Mouse (Mus musculus): ENCODE results near the gene Ppil2. TPM values are rescaled to one million over a fixed set of nuclear protein-coding genes. Genes with fewer than 3 reads are reported as not detected.
A peak's percentile ranks its signal among the peaks of the same experiment; 100 is the strongest.

Gene Ppil2
- polyA plus RNA-seq, 1 experiment: 116 TPM

DNA sequence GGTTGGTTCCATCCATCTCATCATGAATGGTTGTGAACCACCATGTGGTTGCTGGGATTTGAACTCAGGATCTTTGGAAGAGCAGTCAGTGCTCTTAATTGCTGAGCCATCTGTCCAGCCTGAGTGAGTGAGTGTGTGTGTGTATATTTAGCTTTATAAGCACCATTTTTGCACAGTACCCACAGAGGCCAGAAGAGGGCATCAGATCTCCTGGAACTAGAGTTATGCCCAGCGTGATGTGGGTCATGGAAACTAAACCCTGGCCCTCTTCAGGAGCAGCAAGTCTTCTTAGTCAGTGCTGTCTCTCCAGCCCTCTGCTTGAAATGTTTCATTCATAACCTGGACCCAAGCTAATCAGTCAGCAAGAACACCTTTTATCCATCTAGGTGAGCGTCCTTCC lies 34.8 kb downstream of the Ppil2 start:
- Histone ChIP-seq H3K27ac (ENCODE audit: insufficient read depth, low read depth, low read length) (no peak overlapping the region), H3K4me3 (ENCODE audit: insufficient read depth, low read length) (no peak overlapping the region), H3K4me1 (ENCODE audit: control insufficient read depth, insufficient read depth, low read length) (no peaks in the 10 kb centered on the region)
- TF ChIP-seq POLR2A (IDR thresholded peaks at IDR 0.05; ENCODE audit: borderline replicate concordance, low read depth, low read length) (no peak), CTCF (IDR thresholded peaks at IDR 0.05; ENCODE audit: low read depth, low read length) (no peak)

DNA sequence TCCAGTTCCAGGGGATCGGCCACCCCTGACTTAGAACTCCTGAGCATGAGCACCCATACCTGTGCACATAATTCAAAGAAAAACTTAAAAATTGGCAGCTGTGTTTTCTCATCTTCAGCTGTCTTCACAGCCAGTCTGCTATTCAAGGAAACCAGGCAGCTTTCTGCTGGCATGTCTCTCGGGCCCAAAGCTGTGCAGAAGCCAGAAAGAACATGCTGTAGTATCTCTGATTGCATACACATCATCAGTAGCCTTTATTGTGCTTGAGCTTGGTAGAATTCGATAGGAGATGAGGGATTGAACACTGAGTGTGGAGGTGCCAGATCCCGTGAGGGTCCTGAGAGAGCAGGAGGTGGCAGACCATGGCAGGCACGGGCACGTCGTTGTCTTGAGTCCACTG lies 38.1 kb downstream of the Ppil2 start:
- no peak for TF ChIP-seq POLR2A (IDR thresholded peaks at IDR 0.05; ENCODE audit: borderline replicate concordance, low read depth, low read length)
- no peak for TF ChIP-seq CTCF (IDR thresholded peaks at IDR 0.05; ENCODE audit: low read depth, low read length)
- no peaks in the 10 kb centered on the region for H3K4me1 ChIP-seq (ENCODE audit: control insufficient read depth, insufficient read depth, low read length)
- no peak overlapping the region for H3K4me3 ChIP-seq (ENCODE audit: insufficient read depth, low read length)
- no peak overlapping the region for H3K27ac ChIP-seq (ENCODE audit: insufficient read depth, low read depth, low read length)

DNA sequence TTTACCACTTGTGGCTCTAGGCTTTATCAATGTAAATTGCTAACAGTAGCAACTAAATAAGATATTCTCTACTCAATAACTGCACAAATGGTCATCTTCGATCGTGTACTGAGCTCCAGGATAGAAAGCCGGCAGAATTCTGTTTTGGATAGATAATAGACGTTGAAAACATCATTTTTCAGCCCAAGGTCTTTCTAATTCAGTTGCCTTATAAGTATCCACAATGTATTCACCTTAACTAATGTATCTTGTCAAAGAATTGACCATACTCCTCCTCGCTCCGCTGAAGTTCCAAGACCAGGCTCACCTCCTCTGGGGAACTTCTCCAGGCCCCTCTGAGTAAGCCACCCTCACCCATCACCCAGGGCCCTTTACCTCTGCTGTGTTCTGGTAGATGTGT lies 40.3 kb downstream of the Ppil2 start:
- Histone ChIP-seq H3K4me3 (ENCODE audit: insufficient read depth, low read length) (no peak overlapping the region), H3K27ac (ENCODE audit: insufficient read depth, low read depth, low read length) (no peak overlapping the region), H3K4me1 (ENCODE audit: control insufficient read depth, insufficient read depth, low read length) (0 out of 2 replicates have a peak, but pooled peaks cover 2% of the 10 kb centered on the region)
- no peak for TF ChIP-seq POLR2A (IDR thresholded peaks at IDR 0.05; ENCODE audit: borderline replicate concordance, low read depth, low read length)
- no peak for TF ChIP-seq CTCF (IDR thresholded peaks at IDR 0.05; ENCODE audit: low read depth, low read length)

DNA sequence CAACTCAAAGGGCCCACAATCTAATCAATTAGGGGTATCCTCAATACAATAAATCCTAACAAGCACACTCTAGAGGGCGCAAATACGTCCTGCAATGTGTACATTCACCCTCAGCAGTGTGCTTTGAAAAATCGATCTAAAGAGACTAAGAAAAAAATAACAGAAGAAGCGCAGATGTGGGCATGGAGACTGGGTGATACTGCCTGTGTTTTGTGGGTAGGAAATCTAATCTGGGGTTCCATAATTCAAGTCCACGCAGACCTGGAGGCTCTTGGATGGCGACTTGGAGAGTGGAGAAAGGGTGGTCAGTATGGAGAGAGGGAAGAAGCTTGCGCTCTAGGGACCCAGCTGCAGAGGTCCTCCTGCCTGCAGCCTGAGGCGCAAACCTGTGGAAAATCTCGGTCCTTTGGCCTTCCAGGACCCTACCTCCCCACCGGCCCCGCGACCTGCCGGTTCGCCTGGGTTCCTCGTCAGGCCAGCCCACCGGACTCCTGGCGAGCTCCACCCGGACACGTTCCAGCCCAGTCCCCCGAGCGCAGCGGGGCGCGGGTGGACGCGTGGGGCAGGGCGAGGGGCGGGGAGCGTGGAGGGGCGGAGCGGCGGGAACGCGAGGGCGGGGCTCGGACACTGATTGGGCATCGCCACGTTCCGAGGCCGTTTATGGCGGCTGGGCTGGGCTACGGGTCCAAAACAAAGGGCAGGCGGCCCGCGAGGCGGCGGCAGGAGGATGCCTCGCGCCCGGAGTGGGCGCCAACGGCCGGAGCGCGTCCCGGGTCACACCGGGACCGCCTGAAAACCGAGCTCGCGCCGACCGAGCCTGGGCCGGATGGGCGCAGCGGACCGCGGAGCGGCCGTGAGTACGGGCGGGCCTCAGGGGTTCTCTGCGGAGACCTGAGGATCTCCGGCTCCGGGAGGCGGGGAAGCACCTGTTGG lies 41.3 kb downstream of the Ppil2 start, which contains the start of gene Ypel1:
TSS of gene Ypel1 (plus strand) at position 186 of the 933 bp plus-strand sequence.
- Histone ChIP-seq H3K4me3 (ENCODE audit: insufficient read depth, low read length) (peak within 1 kb of the TSS; percentile 82), H3K4me1 (ENCODE audit: control insufficient read depth, insufficient read depth, low read length) (0 out of 2 replicates have a peak, but pooled peaks cover 2% of the 10 kb centered on the region), H3K27ac (ENCODE audit: insufficient read depth, low read depth, low read length) (no peak within 1 kb of the TSS)
- TF ChIP-seq POLR2A (IDR thresholded peaks at IDR 0.05; ENCODE audit: borderline replicate concordance, low read depth, low read length): no peak
- no peak for TF ChIP-seq CTCF (IDR thresholded peaks at IDR 0.05; ENCODE audit: low read depth, low read length)

DNA sequence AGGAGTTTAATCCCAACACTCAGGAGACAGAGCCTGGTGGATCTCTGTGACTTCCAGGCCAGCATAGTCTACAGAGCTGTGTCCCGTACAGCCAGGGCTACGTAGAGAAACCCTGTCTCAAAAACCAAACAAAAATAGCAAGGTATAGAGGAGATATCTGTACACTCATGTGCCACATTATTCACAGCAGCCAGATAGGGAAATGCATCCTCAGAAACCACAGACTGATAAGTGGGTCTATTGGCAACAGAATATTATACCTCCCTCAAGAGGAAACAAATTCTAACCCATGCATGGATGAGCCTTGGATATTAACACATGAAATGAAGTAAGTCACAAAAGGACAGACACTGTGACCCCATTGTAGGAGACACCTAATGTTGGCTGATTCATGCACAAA lies 43.5 kb downstream of the Ppil2 start:
- Histone ChIP-seq H3K27ac (ENCODE audit: insufficient read depth, low read depth, low read length) (no peak overlapping the region), H3K4me1 (ENCODE audit: control insufficient read depth, insufficient read depth, low read length) (0 out of 2 replicates have a peak, but pooled peaks cover 2% of the 10 kb centered on the region), H3K4me3 (ENCODE audit: insufficient read depth, low read length) (no peak overlapping the region)
- no peak for TF ChIP-seq POLR2A (IDR thresholded peaks at IDR 0.05; ENCODE audit: borderline replicate concordance, low read depth, low read length)
- no peak for TF ChIP-seq CTCF (IDR thresholded peaks at IDR 0.05; ENCODE audit: low read depth, low read length)

DNA sequence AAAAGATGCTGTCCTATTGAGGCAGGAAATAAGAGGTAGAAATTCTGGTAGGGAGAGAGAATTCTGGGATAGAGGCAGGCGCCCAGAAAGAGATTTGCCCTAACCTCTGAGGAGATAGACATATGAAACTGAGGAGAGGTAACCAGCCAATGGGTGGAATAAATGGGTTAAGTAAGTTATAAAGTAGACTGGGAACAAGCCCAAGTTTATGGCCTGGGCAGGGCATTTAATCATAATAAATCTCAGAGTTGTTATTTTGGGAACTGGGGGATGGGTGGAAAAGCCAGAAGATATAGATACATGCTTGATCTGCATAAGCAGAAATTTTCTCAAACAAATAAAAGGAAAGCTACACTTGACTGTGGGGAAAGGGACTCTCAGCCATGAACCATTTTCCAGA lies 48.7 kb downstream of the Ppil2 start:
- no peak for TF ChIP-seq POLR2A (IDR thresholded peaks at IDR 0.05; ENCODE audit: borderline replicate concordance, low read depth, low read length)
- TF ChIP-seq CTCF (IDR thresholded peaks at IDR 0.05; ENCODE audit: low read depth, low read length): no peak
- Histone ChIP-seq H3K4me3 (ENCODE audit: insufficient read depth, low read length) (no peak overlapping the region), H3K4me1 (ENCODE audit: control insufficient read depth, insufficient read depth, low read length) (0 out of 2 replicates have a peak, but pooled peaks cover 2% of the 10 kb centered on the region), H3K27ac (ENCODE audit: insufficient read depth, low read depth, low read length) (no peak overlapping the region)

DNA sequence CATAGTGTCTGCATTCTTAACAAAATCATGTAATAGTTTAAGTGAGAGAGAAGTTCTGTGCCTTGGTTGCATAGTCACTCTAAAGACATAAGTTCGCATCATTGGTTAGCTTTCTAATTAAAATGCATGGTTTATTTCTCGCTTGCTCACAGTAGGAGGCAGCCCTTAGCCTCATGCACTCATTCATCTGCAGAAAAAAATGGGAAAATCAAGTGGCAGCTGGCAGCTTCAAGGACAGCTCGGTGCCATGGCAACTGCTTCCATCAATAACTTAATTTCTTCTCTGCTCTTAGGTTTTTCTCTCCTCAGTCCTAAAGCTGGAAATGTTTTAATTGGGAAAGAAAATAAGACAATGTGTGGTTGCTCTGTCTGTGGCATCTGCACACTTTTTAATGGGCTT lies 55.5 kb downstream of the Ppil2 start:
- TF ChIP-seq CTCF (IDR thresholded peaks at IDR 0.05; ENCODE audit: low read depth, low read length) (no peak), POLR2A (IDR thresholded peaks at IDR 0.05; ENCODE audit: borderline replicate concordance, low read depth, low read length) (no peak)
- no peaks in the 10 kb centered on the region for H3K4me1 ChIP-seq (ENCODE audit: control insufficient read depth, insufficient read depth, low read length)

DNA sequence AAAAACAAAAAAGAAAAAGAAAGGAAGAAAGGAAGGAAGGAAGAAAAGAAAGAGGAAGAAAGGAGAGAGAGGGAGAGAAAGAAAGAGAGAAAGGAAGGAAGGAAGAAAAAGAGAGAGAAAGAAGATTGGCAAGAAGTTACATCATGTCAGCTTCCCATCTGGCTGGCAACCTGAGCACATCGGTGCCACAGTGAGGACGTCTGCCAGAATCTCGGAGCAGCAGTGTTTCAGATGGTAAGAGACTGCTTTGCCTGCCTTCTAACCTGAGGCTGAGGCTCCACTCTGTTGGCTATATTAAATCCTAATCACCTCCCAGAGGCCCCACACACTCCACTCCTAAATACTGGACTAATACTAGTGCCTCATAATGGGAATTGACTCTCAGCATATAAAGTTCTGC lies 57.2 kb downstream of the Ppil2 start:
- no peak overlapping the region for H3K27ac ChIP-seq (ENCODE audit: insufficient read depth, low read depth, low read length)
- H3K4me3 ChIP-seq (ENCODE audit: insufficient read depth, low read length): no peak overlapping the region
- no peak for TF ChIP-seq POLR2A (IDR thresholded peaks at IDR 0.05; ENCODE audit: borderline replicate concordance, low read depth, low read length)
- TF ChIP-seq CTCF (IDR thresholded peaks at IDR 0.05; ENCODE audit: low read depth, low read length): no peak
- H3K4me1 ChIP-seq (ENCODE audit: control insufficient read depth, insufficient read depth, low read length): no peaks in the 10 kb centered on the region

More for the DNA sequence above, 55.5 kb downstream of the Ppil2 start:
- Histone ChIP-seq H3K4me3 (ENCODE audit: insufficient read depth, low read length) (no peak overlapping the region), H3K27ac (ENCODE audit: insufficient read depth, low read depth, low read length) (no peak overlapping the region)

DNA sequence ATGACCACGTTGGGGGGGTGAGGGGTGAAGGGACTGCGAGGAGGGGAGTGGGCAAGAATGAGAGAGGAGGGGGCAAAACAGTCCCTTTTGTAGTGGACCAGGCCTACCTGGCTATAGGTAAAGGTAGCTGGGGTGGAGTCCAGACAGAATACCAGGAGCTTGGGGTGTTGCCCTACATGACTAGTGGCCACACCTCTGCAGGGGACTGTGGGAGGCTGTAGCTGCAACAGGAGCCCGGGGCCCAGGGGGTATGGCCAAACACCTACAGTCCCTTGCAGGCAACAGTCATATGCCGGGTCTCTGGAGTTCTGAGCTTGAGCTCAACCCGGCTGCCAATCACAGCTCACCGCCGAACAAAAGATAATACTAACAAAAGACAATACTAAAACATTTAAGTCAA lies 59.0 kb downstream of the Ppil2 start:
- H3K4me1 ChIP-seq (ENCODE audit: control insufficient read depth, insufficient read depth, low read length): no peaks in the 10 kb centered on the region
- no peak overlapping the region for H3K27ac ChIP-seq (ENCODE audit: insufficient read depth, low read depth, low read length)
- no peak for TF ChIP-seq CTCF (IDR thresholded peaks at IDR 0.05; ENCODE audit: low read depth, low read length)
- no peak for TF ChIP-seq POLR2A (IDR thresholded peaks at IDR 0.05; ENCODE audit: borderline replicate concordance, low read depth, low read length)
- no peak overlapping the region for H3K4me3 ChIP-seq (ENCODE audit: insufficient read depth, low read length)

DNA sequence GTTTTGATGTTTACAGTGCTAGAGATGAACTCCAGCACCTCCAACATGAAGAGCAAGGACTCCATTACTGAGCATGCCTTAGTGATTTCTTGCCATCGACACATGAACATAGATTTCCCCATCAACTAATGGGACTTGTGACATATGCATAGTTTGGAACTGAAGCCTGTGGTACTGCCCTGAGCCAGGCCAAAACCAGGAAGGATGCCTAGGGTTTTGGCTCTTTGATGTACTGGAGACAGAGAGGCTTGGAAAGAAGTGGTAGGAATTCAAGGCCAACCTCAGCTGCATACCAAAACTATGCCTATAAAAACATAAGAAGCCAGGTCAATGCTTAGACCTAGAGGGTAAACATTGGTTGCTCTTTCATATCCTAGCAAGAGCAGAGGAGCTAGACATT lies 61.2 kb downstream of the Ppil2 start:
- no peak overlapping the region for H3K27ac ChIP-seq (ENCODE audit: insufficient read depth, low read depth, low read length)
- TF ChIP-seq CTCF (IDR thresholded peaks at IDR 0.05; ENCODE audit: low read depth, low read length) (no peak), POLR2A (IDR thresholded peaks at IDR 0.05; ENCODE audit: borderline replicate concordance, low read depth, low read length) (no peak)

More for the DNA sequence above, 61.2 kb downstream of the Ppil2 start:
- H3K4me1 ChIP-seq (ENCODE audit: control insufficient read depth, insufficient read depth, low read length): no peaks in the 10 kb centered on the region
- H3K4me3 ChIP-seq (ENCODE audit: insufficient read depth, low read length): no peak overlapping the region

Measured in bone marrow macrophage, adult 2 months (primary cell).